Mouse (Mus musculus) neural tube, embryonic 10.5 days (tissue): ENCODE measurements at regions not wholly inside any gene's neighbourhood (a gene's known extent, or its start where the extent isn't known, plus 50 kb on each side); places are given as distances from the start of the nearest gene placed in this dataset.

Experiments used
- DNase-seq: peaks from one replicate; pipeline ENCODE4 v3.0.0-alpha.2; 2017; ENCODE audit warnings: low spot score; ENCODE audit errors: extremely low spot score

- no peak for DNase-seq
These were observed 170.7 kb upstream of the Id2 start for GRCm38 (mm10) chr12:25267572-25268115.

- no peak for DNase-seq
These were observed 170.0 kb upstream of the Id2 start for GRCm38 (mm10) chr12:25266701-25267571.

- DNase-seq: no peak
These were observed 168.9 kb upstream of the Id2 start for GRCm38 (mm10) chr12:25265560-25266525.

- DNase-seq: no peak
These were observed 168.1 kb upstream of the Id2 start for GRCm38 (mm10) chr12:25265066-25265465.

- DNase-seq: no peak
These were observed 167.5 kb upstream of the Id2 start for GRCm38 (mm10) chr12:25264408-25264807.

GRCm38 (mm10) chr12:25262461-25262860 is 165.5 kb upstream of the Id2 start:
- DNase-seq: no peak

- no peak for DNase-seq
These were observed 162.2 kb upstream of the Id2 start for GRCm38 (mm10) chr12:25259123-25259522.

- no peak for DNase-seq
These were observed 159.3 kb upstream of the Id2 start for GRCm38 (mm10) chr12:25256268-25256667.

- no peak for DNase-seq
These were observed 157.8 kb upstream of the Id2 start for GRCm38 (mm10) chr12:25254716-25255115.

GRCm38 (mm10) chr12:25252776-25253510 is 156.0 kb upstream of the Id2 start:
- DNase-seq: no peak

- DNase-seq: no peak
These were observed 154.7 kb upstream of the Id2 start for GRCm38 (mm10) chr12:25251411-25252171.

GRCm38 (mm10) chr12:25250881-25251280 is 153.9 kb upstream of the Id2 start:
- no peak for DNase-seq

- no peak for DNase-seq
These were observed 151.9 kb upstream of the Id2 start for GRCm38 (mm10) chr12:25248681-25249366.

- DNase-seq: no peak
These were observed 149.6 kb upstream of the Id2 start for GRCm38 (mm10) chr12:25246566-25246965.

- no peak for DNase-seq
These were observed 148.7 kb upstream of the Id2 start for GRCm38 (mm10) chr12:25245661-25246060.

GRCm38 (mm10) chr12:25245251-25245650 is 148.3 kb upstream of the Id2 start:
- no peak for DNase-seq

- no peak for DNase-seq
These were observed 147.7 kb upstream of the Id2 start for GRCm38 (mm10) chr12:25244666-25245065.

- no peak for DNase-seq
These were observed 147.0 kb upstream of the Id2 start for GRCm38 (mm10) chr12:25243901-25244300.

- DNase-seq: no peak
These were observed 145.4 kb upstream of the Id2 start for GRCm38 (mm10) chr12:25242369-25242768.

GRCm38 (mm10) chr12:25241675-25242074 is 144.7 kb upstream of the Id2 start:
- no peak for DNase-seq
